ENCODE assay signal across 17 mouse cellular contexts in genomic region chr5:73833721-73834120, GRCm38 (mm10).
DNase-seq lines count a peak whose midpoint lies in the region; TF ChIP-seq lines count a peak whose summit lies in the region.
"Had no signal": no experiment of that assay in that cellular context is flagged by ENCODE, and none has a peak within 500 bp of the region (broad histone marks: within the 10 kb centered on the region; RNA-seq: fewer than 3 reads in every experiment).

No protein-coding gene starts in this region.

- no peaks in the 10 kb centered on the region for H3K36me3 ChIP-seq in liver, adult 2 months (ENCODE audit: control insufficient read depth, insufficient read depth, low read length)
- H3K36me3 ChIP-seq: embryonic facial prominence, embryonic 10.5 days; embryonic facial prominence, embryonic 12.5 days; forebrain, embryonic 15.5 days had no signal

- no peak overlapping the region for H3K4me3 ChIP-seq in liver, adult 2 months (ENCODE audit: insufficient read depth, low read depth, low read length)
- H3K4me3 ChIP-seq: embryonic facial prominence, embryonic 10.5 days; embryonic facial prominence, embryonic 12.5 days; forebrain, embryonic 13.5 days; forebrain, embryonic 15.5 days had no signal

- H3K27me3 ChIP-seq in liver, adult 2 months (ENCODE audit: control insufficient read depth, insufficient read depth, low read length), result no peaks in the 10 kb centered on the region
- H3K27me3 ChIP-seq: embryonic facial prominence, embryonic 12.5 days; forebrain, embryonic 13.5 days; forebrain, embryonic 15.5 days had no signal

- no peak overlapping the region for H3K9ac ChIP-seq in liver, adult 2 months (ENCODE audit: low read depth, low read length)
- H3K9ac ChIP-seq: embryonic facial prominence, embryonic 12.5 days; forebrain, embryonic 13.5 days; forebrain, embryonic 15.5 days; forebrain, postnatal 0 days had no signal

- peak; percentile 9 to 31 for DNase-seq in adrenal gland, postnatal 36 days
- no peak for DNase-seq in adrenal gland, postnatal 4 days (ENCODE audit: low spot score in 2 of 2)
- DNase-seq in liver, adult 2 months (ENCODE audit: extremely low read depth, low read depth, low spot score), result peak; percentile 55
- DNase-seq in liver (no peak), adipocyte (ENCODE audit: low spot score) (peak; percentile 31)
- DNase-seq in spleen, postnatal 10 days (ENCODE audit: low spot score in 2 of 2), result no peak
- DNase-seq: adrenal gland, postnatal 14 days; cerebellum, adult 11-12 months; cerebellum, adult 2 months; cerebellum, adult 9-10 months; cerebellum, postnatal 10 days; cerebellum, postnatal 25 days; forebrain, postnatal 0 days had no signal

- no peaks in the 10 kb centered on the region for H3K4me1 ChIP-seq in liver, adult 2 months (ENCODE audit: control insufficient read depth, insufficient read depth, low read length)
- H3K4me1 ChIP-seq: embryonic facial prominence, embryonic 10.5 days; embryonic facial prominence, embryonic 12.5 days; forebrain, embryonic 13.5 days; forebrain, embryonic 15.5 days had no signal

- TF ChIP-seq CTCF in liver, adult 2 months (IDR thresholded peaks at IDR 0.05; ENCODE audit: low read depth, low read length), result no peak

- WGBS in liver, adult 2 months, result 87% methylated on average over 1 of the region's 1 CpGs

- H3K79me2 ChIP-seq in liver, adult 2 months (ENCODE audit: control insufficient read depth, insufficient read depth, low read length), result no peaks in the 10 kb centered on the region

- no peak for TF ChIP-seq POLR2A in liver, adult 2 months (IDR thresholded peaks at IDR 0.05; ENCODE audit: extremely low read depth, insufficient read depth, low read length)

- H3K27ac ChIP-seq in liver, adult 2 months (replicated peaks; ENCODE audit: insufficient read depth, low read depth, low read length), result no peak overlapping the region
- H3K27ac ChIP-seq: embryonic facial prominence, embryonic 10.5 days; embryonic facial prominence, embryonic 12.5 days; forebrain, embryonic 13.5 days; forebrain, embryonic 15.5 days had no signal

Comparison
In these comparisons a context has a peak if more than half of its experiments do, and no peak if none do; other contexts are left out.
1. DNase-seq: peak in adrenal gland, postnatal 36 days (2 of 2), liver, adult 2 months (single experiment) and adipocyte (single experiment); none in adrenal gland, postnatal 4 days (0 of 2), liver (single experiment) and spleen, postnatal 10 days (0 of 2).